Mouse (Mus musculus): ENCODE results near the gene Ly6g5b. TPM values are rescaled to one million over a fixed set of nuclear protein-coding genes. Genes with fewer than 3 reads are reported as not detected.

The Ly6g5b gene
- 0.60 and 0.69 TPM in 2 replicates for polyA plus RNA-seq (2015; fragmentation: Nextera tagmentation; extraction: Ambion mirVana)

GRCm38 (mm10) chr17:35115046-35116019, at the start of gene Ly6g5b:
TSS of gene Ly6g5b (minus strand) at chr17:35115428.
- no peaks in the 10 kb centered on the region for H3K27me3 ChIP-seq (replicated peaks; ENCODE audit: insufficient read depth, low read length)
- no peak within 1 kb of the TSS for H3K4me2 ChIP-seq (replicated peaks; ENCODE audit: low read depth, low read length)
- TF ChIP-seq CTCF (IDR thresholded peaks at IDR 0.05) = peak; percentile 65
- no peak for TF ChIP-seq EP300 (IDR thresholded peaks at IDR 0.05)
- no peak within 1 kb of the TSS for H3K9ac ChIP-seq (replicated peaks; ENCODE audit: low read depth)
- DNase-seq (ENCODE audit: low spot score) (peak; percentile 56), ATAC-seq (no peak)
- no peaks in the 10 kb centered on the region for H3K9me3 ChIP-seq (ENCODE audit: low read length)
- no peak within 1 kb of the TSS for H3K27ac ChIP-seq (ENCODE audit: low read length)
- H3K4me3 ChIP-seq (ENCODE audit: low read depth, low read length) = no peak within 1 kb of the TSS
- peaks cover 8% of the 10 kb centered on the region; the same call in 1 of the 2 replicates for H3K36me3 ChIP-seq (ENCODE audit: insufficient read depth, low read length)
- WGBS = 83% methylated on average over 8 of the region's 8 CpGs
- H3K4me1 ChIP-seq (ENCODE audit: insufficient read depth, low read depth, low read length) = peaks cover 3% of the 10 kb centered on the region; the same call in 1 of the 2 replicates

GRCm38 (mm10) chr17:35164218-35164567, 49.0 kb upstream of the Ly6g5b start:
- TF ChIP-seq EP300 (IDR thresholded peaks at IDR 0.05) = no peak
- no peak for TF ChIP-seq CTCF (IDR thresholded peaks at IDR 0.05)
- 0% methylated on average over 14 of the region's 28 CpGs for WGBS
- H3K9me3 ChIP-seq (ENCODE audit: low read length) = no peaks in the 10 kb centered on the region
- peaks cover 12% of the 10 kb centered on the region for H3K4me1 ChIP-seq (ENCODE audit: insufficient read depth, low read depth, low read length)
- peak overlapping the region; percentile 97 for H3K27ac ChIP-seq (ENCODE audit: low read length)
- peak; percentile 48 for DNase-seq (ENCODE audit: low spot score)
- peaks cover 26% of the 10 kb centered on the region for H3K36me3 ChIP-seq (ENCODE audit: insufficient read depth, low read length)
- H3K27me3 ChIP-seq (replicated peaks; ENCODE audit: insufficient read depth, low read length) = no peaks in the 10 kb centered on the region
- ATAC-seq = no peak
- peak overlapping the region; percentile 97 for H3K4me3 ChIP-seq (ENCODE audit: low read depth, low read length)
- H3K9ac ChIP-seq (replicated peaks; ENCODE audit: low read depth) = peak overlapping the region; percentile 99
- peak overlapping the region; percentile 71 for H3K4me2 ChIP-seq (replicated peaks; ENCODE audit: low read depth, low read length)

GRCm38 (mm10) chr17:35163326-35164081, 48.3 kb upstream of the Ly6g5b start:
- peaks cover 33% of the 10 kb centered on the region for H3K36me3 ChIP-seq (ENCODE audit: insufficient read depth, low read length)
- 5% methylated on average over 8 of the region's 8 CpGs for WGBS
- H3K4me2 ChIP-seq (replicated peaks; ENCODE audit: low read depth, low read length) = peak overlapping the region; percentile 71
- no peak for ATAC-seq
- peaks cover 12% of the 10 kb centered on the region for H3K4me1 ChIP-seq (ENCODE audit: insufficient read depth, low read depth, low read length)
- peak overlapping the region; percentile 99 for H3K9ac ChIP-seq (replicated peaks; ENCODE audit: low read depth)
- H3K9me3 ChIP-seq (ENCODE audit: low read length) = no peaks in the 10 kb centered on the region
- TF ChIP-seq EP300 (IDR thresholded peaks at IDR 0.05) (no peak), CTCF (IDR thresholded peaks at IDR 0.05) (no peak)
- H3K27me3 ChIP-seq (replicated peaks; ENCODE audit: insufficient read depth, low read length) = no peaks in the 10 kb centered on the region
- DNase-seq (ENCODE audit: low spot score) = peak; percentile 37
- H3K27ac ChIP-seq (ENCODE audit: low read length) = peak overlapping the region; percentile 97
- H3K4me3 ChIP-seq (ENCODE audit: low read depth, low read length) = peak overlapping the region; percentile 97

- Histone ChIP-seq H3K36me3 (ENCODE audit: insufficient read depth, low read length) (peaks cover 40% of the 10 kb centered on the region), H3K4me2 (replicated peaks; ENCODE audit: low read depth, low read length) (peak overlapping the region; percentile 71), H3K9me3 (ENCODE audit: low read length) (no peaks in the 10 kb centered on the region), H3K4me3 (ENCODE audit: low read depth, low read length) (peak overlapping the region; percentile 97; the same call in 1 of the 2 replicates), H3K9ac (replicated peaks; ENCODE audit: low read depth) (peak overlapping the region; percentile 99), H3K27me3 (replicated peaks; ENCODE audit: insufficient read depth, low read length) (no peaks in the 10 kb centered on the region), H3K27ac (ENCODE audit: low read length) (0 out of 2 replicates have a peak overlapping the region, but pooled peaks have one; percentile 33), H3K4me1 (ENCODE audit: insufficient read depth, low read depth, low read length) (peaks cover 12% of the 10 kb centered on the region)
- ATAC-seq (no peak), DNase-seq (ENCODE audit: low spot score) (peak; percentile 39)
- whole genome bisulfite sequencing = 11% methylated on average over 12 of the region's 12 CpGs
- TF ChIP-seq CTCF (IDR thresholded peaks at IDR 0.05) = no peak
- TF ChIP-seq EP300 (IDR thresholded peaks at IDR 0.05) = no peak
Measured at GRCm38 (mm10) chr17:35162730-35163129, 47.5 kb upstream of the Ly6g5b start.

- Histone ChIP-seq H3K27ac (ENCODE audit: low read length) (peak overlapping the region; percentile 11; the same call in 1 of the 2 replicates), H3K4me1 (ENCODE audit: insufficient read depth, low read depth, low read length) (peaks cover 12% of the 10 kb centered on the region), H3K9ac (replicated peaks; ENCODE audit: low read depth) (no peak overlapping the region), H3K4me2 (replicated peaks; ENCODE audit: low read depth, low read length) (no peak overlapping the region; the same call in 1 of the 2 replicates), H3K36me3 (ENCODE audit: insufficient read depth, low read length) (peaks cover 46% of the 10 kb centered on the region), H3K9me3 (ENCODE audit: low read length) (no peaks in the 10 kb centered on the region), H3K4me3 (ENCODE audit: low read depth, low read length) (peak overlapping the region; percentile 97; the same call in 1 of the 2 replicates), H3K27me3 (replicated peaks; ENCODE audit: insufficient read depth, low read length) (no peaks in the 10 kb centered on the region)
- no peak for DNase-seq (ENCODE audit: low spot score)
- no peak for ATAC-seq
- WGBS = 53% methylated on average over 14 of the region's 14 CpGs
- no peak for TF ChIP-seq EP300 (IDR thresholded peaks at IDR 0.05)
- no peak for TF ChIP-seq CTCF (IDR thresholded peaks at IDR 0.05)
Measured at GRCm38 (mm10) chr17:35162121-35162520, 46.9 kb upstream of the Ly6g5b start.

GRCm38 (mm10) chr17:35161421-35161820, 46.2 kb upstream of the Ly6g5b start:
- WGBS = 72% methylated on average over 11 of the region's 11 CpGs
- H3K36me3 ChIP-seq (ENCODE audit: insufficient read depth, low read length) = peaks cover 52% of the 10 kb centered on the region
- H3K9ac ChIP-seq (replicated peaks; ENCODE audit: low read depth) = no peak overlapping the region
- no peaks in the 10 kb centered on the region for H3K27me3 ChIP-seq (replicated peaks; ENCODE audit: insufficient read depth, low read length)
- no peak for TF ChIP-seq CTCF (IDR thresholded peaks at IDR 0.05)
- TF ChIP-seq EP300 (IDR thresholded peaks at IDR 0.05) = no peak
- no peak overlapping the region for H3K4me3 ChIP-seq (ENCODE audit: low read depth, low read length)
- no peak overlapping the region for H3K4me2 ChIP-seq (replicated peaks; ENCODE audit: low read depth, low read length)
- DNase-seq (ENCODE audit: low spot score) = no peak
- H3K27ac ChIP-seq (ENCODE audit: low read length) = no peak overlapping the region
- no peak for ATAC-seq
- H3K9me3 ChIP-seq (ENCODE audit: low read length) = no peaks in the 10 kb centered on the region
- H3K4me1 ChIP-seq (ENCODE audit: insufficient read depth, low read depth, low read length) = peaks cover 12% of the 10 kb centered on the region
